Mouse (Mus musculus) heart, adult 18-20 months (tissue): Measurements from ENCODE around the gene Tnfaip3. TPM values are rescaled to one million over a fixed set of nuclear protein-coding genes. Genes with fewer than 3 reads are reported as not detected.

Experiments
- DNase-seq, 2 experiments: peaks; one replicate each; pipeline ENCODE4 v3.0.0; 2021 to 2022; ENCODE audit warnings: mixed read lengths in 1 of 2
- total RNA-seq, 2 experiments: library from RNA; stranded (reverse); gene quantifications; 2 replicates each; pipeline ENCODE4 v1.2.3; 2021

Gene Tnfaip3
- total RNA-seq, 2 experiments from 2014 or later: 1.5 to 3.2 TPM

DNA sequence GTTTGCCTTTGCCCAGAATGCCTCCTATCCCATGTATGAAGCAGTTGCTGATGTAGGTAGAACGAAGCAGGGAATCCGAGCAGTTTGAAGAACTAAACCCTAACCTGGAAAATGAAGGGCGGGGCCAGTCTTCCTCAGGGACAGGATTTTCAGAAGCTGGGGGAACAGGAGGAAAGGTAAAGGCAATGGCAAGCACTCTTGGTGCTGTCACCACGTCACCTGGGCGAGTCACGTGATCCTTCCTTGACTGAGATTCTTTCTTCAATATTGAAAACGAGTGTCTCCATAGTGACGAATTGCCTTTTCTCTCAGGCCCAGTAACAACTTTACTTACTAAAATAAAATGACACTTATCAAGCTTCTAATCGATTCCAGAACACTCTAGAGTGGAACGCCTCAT is 48.6 kb downstream of the Tnfaip3 start:
- no peak for DNase-seq

GRCm38 (mm10) chr10:18965601-18966000 is 49.9 kb downstream of the Tnfaip3 start:
- no peak for DNase-seq

DNA sequence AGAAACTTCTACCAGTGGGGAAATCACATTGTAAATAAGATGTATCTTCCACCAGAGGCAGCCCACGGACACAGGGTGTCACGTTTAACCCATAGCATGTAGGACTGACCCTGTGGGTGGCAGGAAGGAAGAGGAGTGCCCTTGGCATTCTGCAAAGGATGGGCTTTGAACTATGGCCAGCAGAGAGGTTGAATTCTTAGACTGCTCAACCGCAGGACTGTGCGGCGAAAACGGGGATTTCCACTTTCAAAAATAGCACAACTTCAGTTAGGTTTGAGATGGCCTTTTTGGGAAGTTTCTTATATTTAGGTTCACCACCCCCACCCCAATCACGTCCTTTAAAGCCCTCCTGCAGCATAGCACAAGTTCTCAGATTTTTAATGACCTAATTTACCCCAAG is 50.6 kb downstream of the Tnfaip3 start:
- peak in 1 of 2 experiments; percentile 20 for DNase-seq

- no peak for DNase-seq
Measured at GRCm38 (mm10) chr10:18959777-18960492, 55.5 kb downstream of the Tnfaip3 start.

DNA sequence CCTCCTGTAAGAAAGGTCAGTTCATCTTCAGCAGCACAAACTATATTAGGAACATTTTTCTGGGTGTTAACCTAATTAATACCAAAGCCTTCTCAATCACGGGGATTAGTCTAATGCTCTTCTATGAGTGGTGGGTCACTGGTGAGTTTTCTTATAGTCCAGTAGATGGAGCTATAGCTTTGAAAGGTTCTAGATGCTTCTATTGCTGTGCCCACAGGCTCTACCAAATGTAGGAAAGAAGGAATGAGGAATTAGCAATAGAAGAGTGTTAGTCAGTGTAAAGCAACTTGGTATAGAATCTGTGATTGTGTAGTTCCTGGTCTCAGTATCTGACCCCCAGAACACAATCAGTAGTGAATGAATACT is 61.8 kb downstream of the Tnfaip3 start:
- DNase-seq: peak in 1 of 2 experiments; percentile 34

DNA sequence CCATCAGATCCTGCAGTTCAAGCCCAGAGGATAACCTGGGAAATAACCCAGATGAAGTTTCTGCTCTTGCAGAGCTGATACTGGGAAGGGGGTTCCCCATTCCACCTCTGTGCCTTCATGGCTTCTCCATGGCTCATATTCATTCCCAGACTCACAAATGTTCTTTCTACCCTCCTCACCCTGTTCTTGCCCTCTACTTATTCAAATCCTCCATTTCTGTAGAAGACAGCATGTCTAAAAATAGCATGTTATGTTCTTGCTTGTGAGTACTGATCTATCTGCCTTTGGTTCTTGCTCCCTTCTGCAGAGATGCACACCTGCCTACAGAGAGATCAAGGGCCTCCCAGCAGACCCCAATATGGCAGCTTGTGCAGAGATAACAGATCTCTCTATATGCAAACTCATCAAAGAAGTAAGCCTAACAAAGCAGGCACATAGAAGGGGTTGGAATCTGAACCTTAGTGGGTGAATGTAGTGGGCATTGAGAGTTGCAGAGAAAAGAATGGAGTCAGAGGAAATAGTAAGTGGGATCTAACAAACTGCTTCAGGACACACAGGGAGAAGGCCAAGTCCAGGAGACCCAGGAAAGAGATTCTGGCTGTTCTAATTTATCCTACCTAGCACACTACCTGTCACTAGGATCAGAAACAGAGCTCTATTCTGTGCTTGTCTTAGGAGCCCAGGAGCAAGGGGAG is 62.3 kb downstream of the Tnfaip3 start:
- no peak for DNase-seq

Other genes with a start within 250 kb of the Tnfaip3 start
- not detected for gene Gm4922, start 228.9 kb downstream of the Tnfaip3 start, total RNA-seq
- 100 to 1,000 TPM in 1 of 2 experiments, 10 to 100 TPM in 1; 97.1 to 115 TPM for gene Perp, start 170.6 kb downstream of the Tnfaip3 start, total RNA-seq